Mouse (Mus musculus) kidney, embryonic 15.5 days (tissue): ENCODE data around the gene Cytip. TPM values are rescaled to one million over a fixed set of nuclear protein-coding genes. Genes with fewer than 3 reads are reported as not detected.

Experiments used
- ATAC-seq: fragments of 200-750 bp; cut with Nextera tagmentation; replicated peaks from 2 replicates; pipeline ENCODE4 v1.8.0; 2017; ENCODE audit warnings: moderate TSS enrichment; ENCODE audit not compliant: low FRiP score
- H3K27ac ChIP-seq: fragments of 300-500 bp; sonication (generic); 2 replicates; pipeline ENCODE4 v1.5.1; 2015; ENCODE audit warnings: mild to moderate bottlenecking, inconsistent platforms
- H3K27me3 ChIP-seq: fragments of 300-500 bp; sonication (generic); 2 replicates; pipeline ENCODE4 v1.6.1; 2015; ENCODE audit warnings: inconsistent platforms
- H3K36me3 ChIP-seq: fragments of 300-500 bp; sonication (generic); 2 replicates; pipeline ENCODE4 v1.6.1; 2015; ENCODE audit warnings: inconsistent platforms
- H3K4me1 ChIP-seq: fragments of 300-500 bp; sonication (generic); 2 replicates; pipeline ENCODE4 v1.6.1; 2015; ENCODE audit warnings: inconsistent platforms
- H3K4me2 ChIP-seq: fragments of 300-500 bp; sonication (generic); 2 replicates; pipeline ENCODE4 v1.6.1; 2015; ENCODE audit warnings: moderate library complexity, mild to moderate bottlenecking, inconsistent platforms
- H3K4me3 ChIP-seq: fragments of 300-500 bp; sonication (generic); replicated peaks from 2 replicates; pipeline ENCODE4 v1.5.1; 2015; ENCODE audit warnings: mild to moderate bottlenecking, inconsistent platforms
- H3K9ac ChIP-seq: fragments of 300-500 bp; sonication (generic); 2 replicates; pipeline ENCODE4 v1.6.1; 2015; ENCODE audit warnings: mild to moderate bottlenecking, inconsistent platforms
- H3K9me3 ChIP-seq: fragments of 300-500 bp; sonication (generic); replicated peaks from 2 replicates; pipeline ENCODE4 v1.6.1; 2016; ENCODE audit warnings: inconsistent platforms
- whole genome bisulfite sequencing: fragments of 180-500 bp; shearing (Covaris S2); methylation state at CpG from one replicate; pipeline ENCODE4 v1.1.7; 2015; ENCODE audit warnings: mixed read lengths; 5-methylcytosine and 5-hydroxymethylcytosine counted together
- polyA plus RNA-seq: library from polyadenylated mRNA; unstranded; fragments of >200 nt; fragmentation: Nextera tagmentation; extraction: Ambion mirVana; gene quantifications from 2 replicates; pipeline ENCODE4 v1.2.1, GENCODE M21; 2015

The Cytip gene
- polyA plus RNA-seq, 1 experiment from 2014 or later = 1.4 TPM

- ATAC-seq = no peak
- no peaks in the 10 kb centered on the region for H3K9me3 ChIP-seq
- H3K4me3 ChIP-seq = no peak overlapping the region
- H3K27me3 ChIP-seq = no peaks in the 10 kb centered on the region
- H3K27ac ChIP-seq = no peak overlapping the region
- no peak overlapping the region for H3K9ac ChIP-seq
- 92% methylated on average over 13 of the region's 13 CpGs for WGBS
- H3K4me1 ChIP-seq = 0 out of 2 replicates have a peak, but pooled peaks cover 3% of the 10 kb centered on the region
- no peak overlapping the region for H3K4me2 ChIP-seq
- no peaks in the 10 kb centered on the region for H3K36me3 ChIP-seq
These were observed 35.5 kb downstream of the Cytip start for GRCm38 (mm10) chr2:58159880-58160279.

GRCm38 (mm10) chr2:58159121-58159520, 36.2 kb downstream of the Cytip start:
- Histone ChIP-seq H3K4me2 (no peak overlapping the region), H3K9me3 (no peaks in the 10 kb centered on the region), H3K9ac (no peak overlapping the region), H3K4me3 (no peak overlapping the region), H3K27me3 (no peaks in the 10 kb centered on the region), H3K27ac (no peak overlapping the region), H3K4me1 (0 out of 2 replicates have a peak, but pooled peaks cover 3% of the 10 kb centered on the region), H3K36me3 (no peaks in the 10 kb centered on the region)
- 88% methylated on average over 6 of the region's 6 CpGs for WGBS
- ATAC-seq = no peak

DNA sequence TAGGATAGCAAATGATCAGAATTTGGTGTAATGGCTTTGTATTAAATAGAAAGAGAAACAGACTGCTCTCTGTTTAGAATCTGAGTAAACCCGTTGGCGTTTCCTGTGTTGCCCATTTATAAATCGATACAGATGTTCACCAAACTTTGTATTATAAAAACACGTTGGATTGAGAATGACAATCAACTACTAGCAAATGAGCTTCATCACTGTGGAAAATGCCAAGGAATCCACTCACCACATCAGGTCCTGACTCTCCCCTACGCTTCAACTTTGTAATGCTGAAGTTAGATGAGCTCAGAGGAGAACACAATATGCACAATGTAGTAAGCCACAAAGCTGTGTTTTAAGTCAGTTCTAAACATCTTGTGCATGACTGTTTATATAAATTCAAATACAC, 36.8 kb downstream of the Cytip start:
- Histone ChIP-seq H3K9me3 (no peaks in the 10 kb centered on the region), H3K27me3 (no peaks in the 10 kb centered on the region), H3K4me2 (no peak overlapping the region), H3K9ac (no peak overlapping the region), H3K36me3 (no peaks in the 10 kb centered on the region), H3K27ac (no peak overlapping the region), H3K4me1 (0 out of 2 replicates have a peak, but pooled peaks cover 3% of the 10 kb centered on the region), H3K4me3 (no peak overlapping the region)
- ATAC-seq = no peak
- 92% methylated on average over 5 of the region's 5 CpGs for WGBS

DNA sequence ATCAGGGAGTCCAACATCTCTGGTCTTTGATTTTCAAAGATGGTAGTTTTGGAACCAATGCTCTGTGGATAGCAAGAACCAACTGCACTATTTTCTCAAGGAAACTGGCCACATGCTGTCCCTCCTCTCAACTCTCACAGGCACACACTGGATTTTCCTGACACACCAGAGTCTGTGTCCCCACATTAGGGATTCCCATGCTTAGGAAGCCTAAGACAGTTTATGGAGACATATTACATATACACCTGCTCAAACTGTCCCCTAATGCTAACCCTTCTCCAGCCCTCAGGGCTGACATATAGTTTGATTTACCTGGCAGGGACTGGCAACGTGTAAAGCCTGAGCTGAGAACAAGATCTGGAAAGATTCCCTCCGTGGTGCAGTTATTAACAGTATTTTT, 37.2 kb downstream of the Cytip start:
- Histone ChIP-seq H3K27me3 (no peaks in the 10 kb centered on the region), H3K36me3 (no peaks in the 10 kb centered on the region), H3K4me2 (no peak overlapping the region), H3K27ac (no peak overlapping the region), H3K4me3 (no peak overlapping the region), H3K9me3 (no peaks in the 10 kb centered on the region), H3K4me1 (0 out of 2 replicates have a peak, but pooled peaks cover 3% of the 10 kb centered on the region), H3K9ac (no peak overlapping the region)
- no peak for ATAC-seq
- WGBS = 81% methylated on average over 2 of the region's 2 CpGs

- Histone ChIP-seq H3K9me3 (no peaks in the 10 kb centered on the region), H3K4me1 (0 out of 2 replicates have a peak, but pooled peaks cover 3% of the 10 kb centered on the region), H3K4me2 (no peak overlapping the region), H3K36me3 (no peaks in the 10 kb centered on the region), H3K27ac (no peak overlapping the region), H3K27me3 (no peaks in the 10 kb centered on the region), H3K4me3 (no peak overlapping the region), H3K9ac (no peak overlapping the region)
- ATAC-seq = no peak
- 91% methylated on average over 5 of the region's 5 CpGs for WGBS
These were observed 37.9 kb downstream of the Cytip start for GRCm38 (mm10) chr2:58157466-58157865.

GRCm38 (mm10) chr2:58156495-58157392, 38.6 kb downstream of the Cytip start:
- no peaks in the 10 kb centered on the region for H3K27me3 ChIP-seq
- H3K9me3 ChIP-seq = no peaks in the 10 kb centered on the region
- no peak overlapping the region for H3K27ac ChIP-seq
- no peaks in the 10 kb centered on the region for H3K36me3 ChIP-seq
- H3K4me1 ChIP-seq = 0 out of 2 replicates have a peak, but pooled peaks cover 3% of the 10 kb centered on the region
- ATAC-seq = no peak
- H3K4me2 ChIP-seq = no peak overlapping the region
- 77% methylated on average over 5 of the region's 5 CpGs for WGBS
- H3K4me3 ChIP-seq = no peak overlapping the region
- H3K9ac ChIP-seq = no peak overlapping the region

DNA sequence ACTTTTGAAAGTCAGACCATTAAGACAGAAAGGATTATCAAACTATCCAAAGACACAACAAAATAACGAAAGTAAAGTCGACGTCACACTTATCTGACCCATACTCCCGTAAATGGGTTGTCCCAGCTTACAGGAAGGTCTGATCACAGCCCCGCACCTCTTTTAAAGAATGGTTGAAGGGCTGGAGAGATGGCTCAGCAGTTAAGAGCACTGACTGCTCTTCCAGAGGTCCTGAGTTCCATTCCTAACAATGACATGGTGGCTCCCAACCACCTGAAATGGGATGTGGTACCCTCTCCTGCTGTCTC, 39.3 kb downstream of the Cytip start:
- Histone ChIP-seq H3K9me3 (no peaks in the 10 kb centered on the region), H3K9ac (no peak overlapping the region), H3K4me3 (no peak overlapping the region), H3K4me1 (0 out of 2 replicates have a peak, but pooled peaks cover 3% of the 10 kb centered on the region), H3K27me3 (no peaks in the 10 kb centered on the region), H3K36me3 (no peaks in the 10 kb centered on the region), H3K27ac (no peak overlapping the region), H3K4me2 (no peak overlapping the region)
- ATAC-seq = no peak
- WGBS = 88% methylated on average over 5 of the region's 5 CpGs

DNA sequence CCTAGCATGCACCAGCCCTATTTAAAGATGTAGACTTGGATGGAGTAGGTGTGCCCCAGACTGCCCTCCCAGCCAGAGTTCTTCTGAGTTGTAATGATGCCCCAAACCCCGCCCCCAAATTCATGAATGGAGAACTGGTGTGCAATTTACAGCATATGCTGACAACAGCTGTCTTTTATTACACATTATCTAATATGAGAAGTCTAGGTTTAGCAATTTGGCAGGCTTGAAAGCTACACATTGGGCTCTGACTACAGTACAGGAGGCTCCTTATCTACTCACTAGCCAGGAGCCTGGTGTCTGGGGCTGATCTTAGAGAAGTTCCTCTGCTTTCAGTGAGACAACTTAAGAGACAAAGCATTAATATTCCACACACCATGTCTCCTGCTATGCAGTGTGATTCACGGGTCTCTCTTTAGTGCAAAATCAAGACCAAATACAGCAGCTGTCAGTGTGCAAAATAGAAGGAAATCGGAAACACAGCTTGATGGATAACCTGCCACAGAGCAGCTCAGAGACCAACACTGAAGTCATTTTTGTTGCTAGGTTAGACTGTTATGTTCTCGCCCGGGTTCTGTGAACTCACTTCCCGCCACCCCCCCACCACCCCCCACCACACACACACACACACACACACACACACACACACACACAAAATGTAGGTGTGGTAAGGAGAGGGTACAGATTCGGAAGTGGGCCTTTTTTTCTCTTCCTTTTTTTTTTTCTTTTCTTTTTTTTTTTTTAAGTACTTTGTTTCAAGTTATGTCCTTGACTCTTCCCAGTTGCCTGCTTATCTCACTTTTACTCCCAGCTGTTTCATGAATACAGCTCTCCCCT, 39.8 kb downstream of the Cytip start:
- Histone ChIP-seq H3K36me3 (no peaks in the 10 kb centered on the region), H3K9ac (no peak overlapping the region), H3K4me1 (0 out of 2 replicates have a peak, but pooled peaks cover under 1% of the 10 kb centered on the region), H3K4me2 (no peak overlapping the region), H3K27ac (no peak overlapping the region), H3K27me3 (no peaks in the 10 kb centered on the region), H3K9me3 (no peaks in the 10 kb centered on the region), H3K4me3 (no peak overlapping the region)
- WGBS = 74% methylated on average over 7 of the region's 7 CpGs
- ATAC-seq = no peak

GRCm38 (mm10) chr2:58154555-58154954, 40.8 kb downstream of the Cytip start:
- no peaks in the 10 kb centered on the region for H3K36me3 ChIP-seq
- WGBS = 73% methylated on average over 1 of the region's 1 CpGs
- H3K27me3 ChIP-seq = no peaks in the 10 kb centered on the region
- no peak overlapping the region for H3K4me2 ChIP-seq
- H3K9ac ChIP-seq = no peak overlapping the region
- no peak overlapping the region for H3K27ac ChIP-seq
- H3K4me3 ChIP-seq = no peak overlapping the region
- H3K9me3 ChIP-seq = no peaks in the 10 kb centered on the region
- no peaks in the 10 kb centered on the region for H3K4me1 ChIP-seq
- no peak for ATAC-seq

- H3K27me3 ChIP-seq = no peaks in the 10 kb centered on the region
- 81% methylated on average over 7 of the region's 7 CpGs for WGBS
- H3K4me3 ChIP-seq = no peak overlapping the region
- no peaks in the 10 kb centered on the region for H3K9me3 ChIP-seq
- no peaks in the 10 kb centered on the region for H3K4me1 ChIP-seq
- no peak overlapping the region for H3K9ac ChIP-seq
- no peak for ATAC-seq
- no peak overlapping the region for H3K27ac ChIP-seq
- H3K36me3 ChIP-seq = no peaks in the 10 kb centered on the region
- H3K4me2 ChIP-seq = no peak overlapping the region
These were observed 41.6 kb downstream of the Cytip start for GRCm38 (mm10) chr2:58153742-58154141.

GRCm38 (mm10) chr2:58149983-58150405, 45.3 kb downstream of the Cytip start:
- Histone ChIP-seq H3K27me3 (no peaks in the 10 kb centered on the region), H3K36me3 (no peaks in the 10 kb centered on the region), H3K4me3 (no peak overlapping the region), H3K27ac (no peak overlapping the region), H3K9ac (no peak overlapping the region), H3K4me2 (no peak overlapping the region), H3K9me3 (no peaks in the 10 kb centered on the region), H3K4me1 (no peaks in the 10 kb centered on the region)
- no peak for ATAC-seq
- 84% methylated on average over 7 of the region's 7 CpGs for WGBS

DNA sequence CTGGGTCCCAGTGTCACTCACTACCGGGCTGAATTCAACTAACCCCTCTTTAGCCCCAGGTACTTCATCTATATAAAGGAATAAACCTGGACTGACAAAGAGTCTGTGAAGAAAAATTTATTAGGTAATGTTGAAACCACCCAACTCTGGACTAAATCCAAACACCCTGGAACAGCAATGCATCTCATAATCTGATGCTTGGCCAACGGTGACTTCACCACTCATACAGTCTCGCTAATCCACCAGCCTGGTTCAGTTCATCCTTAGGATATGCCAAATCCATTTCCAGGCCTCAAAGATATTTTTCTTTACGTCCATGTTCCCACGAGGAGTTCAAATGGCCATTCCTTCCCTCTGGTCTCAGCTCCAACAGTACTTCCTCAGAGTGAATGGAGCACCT, 48.8 kb downstream of the Cytip start:
- Histone ChIP-seq H3K9ac (no peak overlapping the region), H3K4me1 (no peaks in the 10 kb centered on the region), H3K4me3 (no peak overlapping the region), H3K27me3 (no peaks in the 10 kb centered on the region), H3K36me3 (no peaks in the 10 kb centered on the region), H3K9me3 (no peaks in the 10 kb centered on the region), H3K27ac (no peak overlapping the region), H3K4me2 (no peak overlapping the region)
- WGBS = 88% methylated on average over 5 of the region's 5 CpGs
- no peak for ATAC-seq
